11 mouse cellular contexts compared by ENCODE assay signal in genomic region chr6:30734465-30734864, GRCm38 (mm10). TPM values are rescaled to one million over a fixed set of nuclear protein-coding genes. Genes with fewer than 3 reads are reported as not detected.
A peak's percentile ranks its signal among the peaks of the same experiment; 100 is the strongest.
DNase-seq lines count a peak whose midpoint lies in the region; ATAC-seq and TF ChIP-seq lines count a peak whose summit lies in the region.
"Had no signal": no experiment of that assay in that cellular context is flagged by ENCODE, and none has a peak within 500 bp of the region (broad histone marks: within the 10 kb centered on the region; RNA-seq: fewer than 3 reads in every experiment).

No protein-coding gene starts in this region.

- no peak overlapping the region for H3K9ac ChIP-seq in kidney, embryonic 14.5 days (ENCODE audit: low read depth, low read length)
- H3K9ac ChIP-seq in embryonic facial prominence, embryonic 13.5 days, result no peak overlapping the region
- H3K9ac ChIP-seq in limb, embryonic 12.5 days (replicated peaks), result peak overlapping the region; percentile 42; the same call in 1 of the 2 replicates

- WGBS in kidney, embryonic 14.5 days, result 61% methylated on average over 6 of the region's 6 CpGs
- WGBS in kidney, adult 2 months, result 82% methylated on average over 6 of the region's 6 CpGs
- WGBS in embryonic facial prominence, embryonic 13.5 days, result 45% methylated on average over 6 of the region's 6 CpGs
- WGBS in limb, embryonic 12.5 days, result 52% methylated on average over 6 of the region's 6 CpGs

- no peak for ATAC-seq in kidney, embryonic 14.5 days (ENCODE audit: low FRiP score, low TSS enrichment)
- no peak for ATAC-seq in embryonic facial prominence, embryonic 13.5 days (ENCODE audit: insufficient number of reproducible peaks, insufficient read depth, low FRiP score, low TSS enrichment, low read depth)
- ATAC-seq in limb, embryonic 12.5 days (ENCODE audit: insufficient number of reproducible peaks, insufficient read depth, low FRiP score, low TSS enrichment, low read depth), result no peak
- ATAC-seq in monocyte, adult 5-6 weeks (replicated peaks; ENCODE audit: insufficient number of reproducible peaks, low FRiP score, low TSS enrichment, poor library complexity, severe bottlenecking), result no peak
- ATAC-seq: lung, postnatal 0 days had no signal

- H3K27ac ChIP-seq in kidney, embryonic 14.5 days (ENCODE audit: low read depth, low read length), result peak overlapping the region; percentile 48
- no peak overlapping the region for H3K27ac ChIP-seq in kidney, adult 2 months (ENCODE audit: insufficient read depth, low read depth, low read length)
- peak overlapping the region; percentile 85 for H3K27ac ChIP-seq in embryonic facial prominence, embryonic 13.5 days
- peak overlapping the region; percentile 95 for H3K27ac ChIP-seq in limb, embryonic 12.5 days

- no peak for TF ChIP-seq POLR2A in kidney, adult 2 months (IDR thresholded peaks at IDR 0.05; ENCODE audit: low read depth, low read length)
- no peak for TF ChIP-seq POLR2A in brain, embryonic 14.5 days (IDR thresholded peaks at IDR 0.05; ENCODE audit: borderline replicate concordance, extremely low read depth, insufficient read depth, insufficient read length, poor library complexity, severe bottlenecking)

- no peak overlapping the region for H3K4me2 ChIP-seq in kidney, embryonic 14.5 days (replicated peaks; ENCODE audit: low read depth, low read length)
- H3K4me2 ChIP-seq in embryonic facial prominence, embryonic 13.5 days, result peak overlapping the region; percentile 65
- peak overlapping the region; percentile 66 for H3K4me2 ChIP-seq in limb, embryonic 12.5 days

- no peaks in the 10 kb centered on the region for H3K36me3 ChIP-seq in kidney, embryonic 14.5 days (ENCODE audit: control insufficient read depth, insufficient read depth, low read length)
- H3K36me3 ChIP-seq in kidney, adult 2 months (ENCODE audit: control insufficient read depth, insufficient read depth, low read length), result no peaks in the 10 kb centered on the region
- 0 out of 2 replicates have a peak, but pooled peaks cover 10% of the 10 kb centered on the region for H3K36me3 ChIP-seq in embryonic facial prominence, embryonic 13.5 days
- H3K36me3 ChIP-seq in limb, embryonic 12.5 days, result peaks cover 12% of the 10 kb centered on the region

- no peak overlapping the region for H3K4me3 ChIP-seq in kidney, embryonic 14.5 days (ENCODE audit: low read length)
- no peak overlapping the region for H3K4me3 ChIP-seq in kidney, adult 2 months (ENCODE audit: insufficient read depth, low read depth, low read length)
- H3K4me3 ChIP-seq in embryonic facial prominence, embryonic 13.5 days, result no peak overlapping the region
- H3K4me3 ChIP-seq in limb, embryonic 12.5 days (replicated peaks), result no peak overlapping the region

- peaks cover 50% of the 10 kb centered on the region for H3K9me3 ChIP-seq in kidney, embryonic 14.5 days (ENCODE audit: control insufficient read depth, low read length)
- H3K9me3 ChIP-seq in embryonic facial prominence, embryonic 13.5 days, result peaks cover 46% of the 10 kb centered on the region
- peaks cover 58% of the 10 kb centered on the region for H3K9me3 ChIP-seq in limb, embryonic 12.5 days

- H3K27me3 ChIP-seq in kidney, embryonic 14.5 days (ENCODE audit: control insufficient read depth, insufficient read depth, low read length), result no peaks in the 10 kb centered on the region
- no peaks in the 10 kb centered on the region for H3K27me3 ChIP-seq in kidney, adult 2 months (replicated peaks; ENCODE audit: control insufficient read depth, insufficient read depth, low read length)
- H3K27me3 ChIP-seq in embryonic facial prominence, embryonic 13.5 days, result no peaks in the 10 kb centered on the region
- no peaks in the 10 kb centered on the region for H3K27me3 ChIP-seq in limb, embryonic 12.5 days

- H3K4me1 ChIP-seq in kidney, embryonic 14.5 days (ENCODE audit: control insufficient read depth, insufficient read depth, low read length), result peaks cover 30% of the 10 kb centered on the region
- no peaks in the 10 kb centered on the region for H3K4me1 ChIP-seq in kidney, adult 2 months (ENCODE audit: control insufficient read depth, insufficient read depth, low read length)
- peaks cover 24% of the 10 kb centered on the region for H3K4me1 ChIP-seq in embryonic facial prominence, embryonic 13.5 days
- H3K4me1 ChIP-seq in limb, embryonic 12.5 days (replicated peaks), result peaks cover 29% of the 10 kb centered on the region

- no peak for TF ChIP-seq CTCF in kidney, adult 2 months (conservative IDR thresholded peaks at IDR 0.05; ENCODE audit: insufficient read depth, insufficient read length, low read depth, low read length)
- TF ChIP-seq CTCF in brain, embryonic 14.5 days (IDR thresholded peaks at IDR 0.05; ENCODE audit: borderline replicate concordance, extremely low read depth, insufficient read depth, insufficient read length), result no peak

- no peak for DNase-seq in kidney, adult 2 months
- DNase-seq in brain, embryonic 14.5 days (ENCODE audit: low read depth), result peak; percentile 52
- DNase-seq in liver, result no peak
- DNase-seq: gastrocnemius, postnatal 14 days; kidney, adult 9 months; thymus, adult 2 months had no signal

RNA-seq across cellular contexts. Expression of gene Mest, which starts 11.1 kb away (rescaled TPM):
- polyA plus RNA-seq in kidney, embryonic 14.5 days (2014; fragmentation: Nextera tagmentation; extraction: Ambion mirVana), result 2,297 and 2,617 TPM in 2 replicates
- polyA plus RNA-seq in kidney, adult 2 months (2012; rRNA removed), result 8.4 and 16.5 TPM in 2 replicates
- 533 and 604 TPM in 2 replicates for polyA plus RNA-seq in brain, embryonic 14.5 days (2012; rRNA removed)
- 874 and 912 TPM in 2 replicates for polyA plus RNA-seq in embryonic facial prominence, embryonic 13.5 days (2015; fragmentation: Nextera tagmentation; extraction: Ambion mirVana)
- polyA plus RNA-seq in limb, embryonic 12.5 days (2016; fragmentation: Nextera tagmentation; extraction: Ambion mirVana), result 1,412 and 1,630 TPM in 2 replicates
- 0.86 to 2.5 TPM in 2 of 3 replicates, not detected in the other for total RNA-seq in monocyte, adult 5-6 weeks (2017)

RNA-seq across cellular contexts. Expression of gene Cep41, which starts 40.9 kb away (rescaled TPM):
- 31.2 and 31.8 TPM in 2 replicates for polyA plus RNA-seq in kidney, embryonic 14.5 days (2014; fragmentation: Nextera tagmentation; extraction: Ambion mirVana)
- polyA plus RNA-seq in kidney, adult 2 months (2012; rRNA removed), result 2.6 and 2.9 TPM in 2 replicates
- polyA plus RNA-seq in brain, embryonic 14.5 days (2012; rRNA removed), result 16.1 and 19.5 TPM in 2 replicates
- 23.4 and 23.9 TPM in 2 replicates for polyA plus RNA-seq in embryonic facial prominence, embryonic 13.5 days (2015; fragmentation: Nextera tagmentation; extraction: Ambion mirVana)
- 51.1 and 53.5 TPM in 2 replicates for polyA plus RNA-seq in limb, embryonic 12.5 days (2016; fragmentation: Nextera tagmentation; extraction: Ambion mirVana)
- total RNA-seq in monocyte, adult 5-6 weeks (2017), result 1.0 to 10.0 TPM in 2 of 3 replicates, not detected in the other

Comparison
In these comparisons a context has a peak if more than half of its experiments do, and no peak if none do; other contexts are left out.
1. RNA of gene Mest, which starts 11.1 kb away (polyA plus RNA-seq): 2,297 to 2,617 TPM in kidney, embryonic 14.5 days, 1,412 to 1,630 TPM in limb, embryonic 12.5 days, 874 to 912 TPM in embryonic facial prominence, embryonic 13.5 days and 533 to 604 TPM in brain, embryonic 14.5 days; 8.4 to 16.5 TPM in kidney, adult 2 months; every median in the first group is over 10 times any median in the second.